Mouse (Mus musculus) MEL (cell line): ENCODE data around the gene Spi1.

Source experiments
- CHD1 ChIP-seq: IDR thresholded peaks from 2 replicates; pipeline ENCODE4 v1.6.1; 2012; ENCODE audit warnings: low read depth, mild to moderate bottlenecking, inconsistent platforms, low read length, improper control_type of control experiment
- POLR2A ChIP-seq, 2 experiments: IDR thresholded peaks; 2 replicates each; pipeline ENCODE4 v1.6.1; 2011 to 2012; ENCODE audit warnings: low read length in 2 of 2, mild to moderate bottlenecking in 2 of 2, control low read depth in 1 of 2, improper control_type of control experiment in 1 of 2, low read depth in 1 of 2, moderate library complexity in 1 of 2; ENCODE audit not compliant: control insufficient read depth in 1 of 2, insufficient read depth in 1 of 2, poor library complexity in 1 of 2

DNA sequence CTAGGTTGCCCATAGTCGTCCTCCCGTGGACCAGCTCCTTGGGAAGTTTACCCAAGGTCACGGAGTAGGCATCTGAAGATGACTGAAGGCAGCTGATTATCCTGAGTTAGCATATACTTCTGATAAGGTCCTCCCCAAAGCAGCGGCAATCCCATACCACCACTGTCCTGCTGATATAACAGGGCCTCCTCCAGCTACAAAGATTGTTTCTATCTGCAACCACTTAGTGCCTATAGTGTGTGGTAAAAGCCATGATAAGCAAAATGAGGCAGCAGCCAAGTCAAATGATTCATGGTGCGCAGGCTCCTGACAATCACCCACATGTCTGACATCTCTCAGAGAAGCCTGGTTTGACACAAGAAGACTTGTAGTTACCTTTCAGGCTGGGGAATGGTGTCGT is 82.8 kb downstream of the Spi1 start:
- no peak for TF ChIP-seq POLR2A (IDR thresholded peaks at IDR 0.05; ENCODE audit: control insufficient read depth in 1 of 2, insufficient read depth in 1 of 2, low read depth in 1 of 2, low read length in 2 of 2, poor library complexity in 1 of 2)
- TF ChIP-seq CHD1, result no peak
